Mouse (Mus musculus): ENCODE results near the gene Slc35f1. TPM values are rescaled to one million over a fixed set of nuclear protein-coding genes. Genes with fewer than 3 reads are reported as not detected.

Gene Slc35f1
- polyA plus RNA-seq (2017; shearing (Covaris generic)): not detected

- no peak for ATAC-seq
Measured at GRCm38 (mm10) chr10:52690334-52690991, at the start of gene Slc35f1. Gene Slc35f1, plus strand, starts transcription at chr10:52690533.

- no peak for ATAC-seq
Measured at GRCm38 (mm10) chr10:52671234-52671633, 19.1 kb upstream of the Slc35f1 start.

- no peak for ATAC-seq
Measured at GRCm38 (mm10) chr10:52690992-52691731, 829 bp downstream of the Slc35f1 start.

DNA sequence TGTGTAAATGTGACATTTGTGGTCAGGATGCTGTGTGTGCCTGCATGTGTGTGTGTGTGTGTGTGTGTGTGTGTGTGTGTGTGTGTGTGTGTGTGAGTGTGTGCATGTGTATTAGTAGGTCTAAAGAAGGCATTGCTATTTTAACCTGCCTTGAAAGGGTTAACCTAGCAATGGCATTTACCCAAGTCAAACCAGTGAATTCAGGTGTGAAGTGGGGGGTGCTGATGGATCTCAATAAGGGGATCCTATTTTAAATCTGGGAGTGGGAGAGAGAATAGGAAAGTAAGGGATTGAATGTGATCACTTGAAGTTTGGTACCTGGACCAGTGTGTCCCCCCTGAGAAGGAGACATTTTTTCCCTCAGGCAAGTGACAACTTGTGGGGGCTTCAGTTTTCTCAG lies 13.4 kb downstream of the Slc35f1 start:
- ATAC-seq: no peak

DNA sequence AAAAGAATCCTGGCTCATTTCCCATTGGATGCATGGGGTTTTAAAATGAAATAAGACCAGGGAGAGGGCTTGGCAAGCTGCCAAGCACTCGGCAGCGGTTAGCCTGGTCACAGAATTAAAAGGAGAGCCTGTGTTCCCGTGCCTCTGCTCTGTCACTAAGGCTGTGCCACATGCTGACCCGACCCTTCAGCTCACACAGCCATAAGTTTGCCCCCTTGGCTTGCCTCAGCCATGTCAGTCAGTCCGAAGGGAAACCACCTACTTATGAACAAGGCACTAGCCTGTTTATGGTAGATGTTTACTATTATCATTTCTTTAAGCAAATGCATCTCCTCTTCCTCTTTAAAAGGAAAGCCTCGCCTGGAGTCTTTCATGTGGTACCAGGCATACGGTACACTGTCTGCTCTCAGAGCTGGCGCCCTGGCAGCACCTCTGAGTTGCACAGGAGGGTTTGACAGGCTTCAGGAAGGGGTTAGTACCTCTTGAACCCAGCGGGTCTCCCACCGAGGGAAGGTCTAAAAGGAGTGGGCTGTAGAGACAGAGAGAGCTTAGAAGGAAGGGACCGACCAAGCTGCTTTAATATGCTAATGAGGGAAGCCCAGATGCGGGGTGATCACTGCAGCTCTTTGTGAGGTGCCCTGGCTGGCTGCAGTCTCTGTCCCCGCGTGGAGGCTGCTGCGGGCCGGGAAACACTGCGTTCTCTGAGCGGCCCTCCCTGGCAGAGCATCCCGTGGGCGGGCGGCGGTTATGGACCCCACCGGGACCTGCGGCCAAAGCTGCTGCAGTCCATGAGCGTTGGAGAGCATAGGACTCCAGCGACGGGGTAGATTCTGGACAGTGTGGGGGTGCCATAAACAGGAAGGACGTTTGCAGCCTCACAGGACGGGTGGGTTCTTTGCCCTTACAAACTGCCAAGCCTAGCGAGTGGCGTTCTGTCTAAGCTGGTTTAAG lies 14.0 kb downstream of the Slc35f1 start:
- no peak for ATAC-seq

GRCm38 (mm10) chr10:52709482-52709881 lies 19.1 kb downstream of the Slc35f1 start:
- no peak for ATAC-seq

GRCm38 (mm10) chr10:52712166-52712565 lies 21.8 kb downstream of the Slc35f1 start:
- no peak for ATAC-seq

DNA sequence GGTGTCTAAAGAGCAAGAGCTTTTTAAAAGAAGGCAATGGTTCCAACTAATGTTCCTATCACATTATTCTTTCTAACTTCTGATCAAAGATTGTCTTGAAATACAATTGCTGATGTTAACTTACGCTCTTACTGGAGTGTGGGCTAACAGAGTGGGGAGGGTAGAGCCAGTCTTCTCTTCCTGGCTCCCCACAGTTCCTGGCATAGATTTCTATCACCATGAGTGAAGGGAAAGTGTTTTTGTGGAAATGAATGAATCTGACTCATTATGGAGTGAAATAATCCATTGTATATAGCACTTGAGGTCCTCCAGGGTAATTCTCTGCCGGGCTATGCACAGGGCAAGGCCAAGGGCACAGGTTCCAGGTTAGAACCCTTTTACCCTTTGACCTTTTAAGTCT lies 24.2 kb downstream of the Slc35f1 start:
- ATAC-seq: no peak

- no peak for ATAC-seq
Measured at GRCm38 (mm10) chr10:52715146-52715545, 24.8 kb downstream of the Slc35f1 start.

DNA sequence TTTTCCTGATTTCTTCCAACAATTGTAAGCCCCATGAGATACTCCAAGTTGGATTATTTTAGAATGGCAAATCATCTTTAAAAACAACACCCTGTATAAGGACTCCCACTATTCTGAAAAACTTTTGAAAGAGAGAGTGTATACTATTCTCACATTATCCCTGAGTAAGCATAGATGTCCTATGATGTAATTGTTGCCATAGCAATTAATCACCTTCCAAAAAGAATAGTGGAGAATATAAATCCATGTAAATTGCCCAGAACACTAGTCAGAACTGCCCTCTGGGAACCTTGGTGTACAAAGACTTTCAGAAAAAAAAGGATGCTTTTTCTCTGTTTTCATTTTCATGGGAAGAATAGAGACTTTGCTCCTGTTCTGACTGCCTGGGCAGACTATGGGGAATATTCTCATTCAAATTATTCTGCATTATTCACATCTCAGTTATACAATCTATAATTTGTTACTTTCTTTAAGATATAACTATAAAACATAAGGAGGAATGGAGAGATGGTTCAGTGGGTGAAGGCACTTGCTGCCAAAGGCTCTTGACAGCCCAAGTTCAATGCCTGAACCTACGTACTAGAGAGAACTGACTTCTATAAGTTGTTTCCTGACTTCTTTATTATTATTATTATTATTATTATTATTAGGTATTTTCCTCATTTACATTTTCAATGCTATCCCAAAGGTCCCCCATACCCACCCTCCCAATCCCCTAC lies 28.0 kb downstream of the Slc35f1 start:
- no peak for ATAC-seq

GRCm38 (mm10) chr10:52726674-52727073 lies 36.3 kb downstream of the Slc35f1 start:
- ATAC-seq: no peak

- no peak for ATAC-seq
Measured at GRCm38 (mm10) chr10:52742671-52743379, 52.5 kb downstream of the Slc35f1 start.

DNA sequence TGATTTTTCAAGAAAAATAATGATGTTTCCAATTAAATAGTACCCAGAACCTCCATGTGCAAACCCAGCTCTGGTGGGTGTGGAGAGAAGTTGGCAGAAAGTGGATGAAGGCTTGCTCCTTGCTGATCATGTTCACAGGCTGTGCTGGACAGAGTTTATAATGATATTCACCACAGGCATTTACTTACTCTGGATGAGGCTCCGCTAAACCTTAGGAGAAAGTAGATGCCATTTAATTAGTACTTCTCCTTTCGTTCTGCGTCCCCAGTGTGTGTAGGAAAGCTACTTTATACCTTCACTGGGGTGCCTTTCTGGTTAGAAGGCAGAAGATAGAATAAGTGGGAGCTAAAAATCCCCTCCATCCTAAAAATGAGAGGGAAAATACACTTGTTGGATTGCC lies 53.5 kb downstream of the Slc35f1 start:
- no peak for ATAC-seq

GRCm38 (mm10) chr10:52748028-52748597 lies 57.8 kb downstream of the Slc35f1 start:
- ATAC-seq: no peak

DNA sequence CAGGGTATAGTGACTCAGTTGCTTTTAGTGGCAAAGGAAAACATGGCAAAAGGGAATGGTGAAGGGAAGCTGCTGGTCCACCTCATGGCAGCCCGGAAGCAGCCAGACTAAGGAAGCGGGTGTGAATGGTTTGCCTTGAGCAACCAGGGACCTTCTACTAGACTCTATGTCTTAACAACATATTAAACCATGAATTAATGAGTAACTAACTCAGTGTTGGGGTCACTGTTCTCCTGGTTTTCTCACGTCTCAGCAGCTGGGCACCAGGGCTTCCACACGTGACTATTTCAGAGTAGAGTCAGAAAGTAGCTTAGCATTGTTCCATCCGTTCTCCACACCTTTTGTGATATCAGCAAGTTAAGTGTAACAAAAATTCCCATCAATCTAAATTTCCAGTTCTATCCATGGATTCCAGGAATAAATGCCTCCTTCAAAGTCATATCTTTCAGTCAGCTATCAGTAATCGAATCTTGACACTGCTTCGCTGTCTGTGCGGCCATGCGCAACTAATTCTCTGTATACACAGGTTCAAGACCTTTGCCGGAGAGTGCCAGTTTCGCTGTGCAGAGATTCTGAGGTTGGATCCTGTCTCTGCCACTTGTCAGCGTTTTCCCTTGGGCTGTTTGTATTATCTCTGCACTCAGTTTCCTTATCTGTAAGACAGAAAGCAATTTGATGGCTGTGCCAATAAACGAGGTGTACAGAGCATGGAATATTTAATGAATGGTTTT lies 65.8 kb downstream of the Slc35f1 start:
- ATAC-seq: no peak

- ATAC-seq: no peak
Measured at GRCm38 (mm10) chr10:52757496-52758260, 67.3 kb downstream of the Slc35f1 start.

- ATAC-seq: no peak
Measured at GRCm38 (mm10) chr10:52758589-52758988, 68.3 kb downstream of the Slc35f1 start.

- no peak for ATAC-seq
Measured at GRCm38 (mm10) chr10:52760527-52760926, 70.2 kb downstream of the Slc35f1 start.

GRCm38 (mm10) chr10:52779926-52780485 lies 89.7 kb downstream of the Slc35f1 start:
- ATAC-seq: no peak

DNA sequence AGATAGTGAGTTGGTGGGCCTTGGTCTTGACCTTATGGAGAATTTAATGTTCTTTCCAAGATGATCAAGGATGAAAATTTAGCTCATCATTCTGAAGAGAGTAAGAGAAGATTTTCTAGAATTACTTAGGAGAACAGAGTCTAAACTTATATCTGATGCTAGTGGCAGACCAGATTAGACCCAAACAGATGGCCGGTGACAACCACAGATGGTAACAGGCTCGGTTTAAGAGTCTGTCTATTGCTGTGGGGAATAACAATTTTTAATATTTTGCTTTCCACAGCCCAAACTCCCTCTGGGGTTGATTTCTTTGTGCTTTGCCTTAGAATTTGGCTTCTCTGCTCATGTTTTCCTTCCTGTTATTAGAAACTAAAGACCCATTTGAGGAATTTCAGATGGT lies 96.7 kb downstream of the Slc35f1 start:
- ATAC-seq: no peak
